Mouse (Mus musculus): ENCODE results near the gene Pbp2. TPM values are rescaled to one million over a fixed set of nuclear protein-coding genes. Genes with fewer than 3 reads are reported as not detected.

Pbp2 gene
- total RNA-seq, 1 experiment, result 0.31 TPM

- Histone ChIP-seq H3K9me3 (ENCODE audit: control insufficient read depth, insufficient read depth, low read depth, low read length) (no peaks in the 10 kb centered on the region), H3K4me3 (ENCODE audit: insufficient read depth in 1 of 2, low read depth in 1 of 2, low read length in 2 of 2, poor library complexity in 1 of 2, severe bottlenecking in 1 of 2) (peak overlapping the region; percentile 18 to 23; a peak in 2 of 4 replicates), H3K9ac (ENCODE audit: insufficient read depth, low read depth, low read length, poor library complexity, severe bottlenecking) (no peak overlapping the region), H3K4me1 (ENCODE audit: control insufficient read depth in 2 of 2, insufficient read depth in 2 of 2, low read length in 2 of 2, poor library complexity in 1 of 2) (peaks cover 0 to 11% of the 10 kb centered on the region in 2 experiments; a peak in 1 of 4 replicates), H3K36me3 (ENCODE audit: control insufficient read depth, insufficient read depth, low read length, poor library complexity, severe bottlenecking) (no peaks in the 10 kb centered on the region), H3K27ac (ENCODE audit: insufficient read depth, low read depth, low read length, poor library complexity, severe bottlenecking) (no peak overlapping the region)
- TF ChIP-seq ZC3H11A (IDR thresholded peaks at IDR 0.05; ENCODE audit: borderline replicate concordance, low read depth, low read length), result no peak
- TF ChIP-seq MAFK (IDR thresholded peaks at IDR 0.05; ENCODE audit: insufficient read depth, low read depth, low read length), result no peak
- no peak for TF ChIP-seq HCFC1 (IDR thresholded peaks at IDR 0.05; ENCODE audit: borderline replicate concordance, insufficient read depth, low read length)
- TF ChIP-seq CHD2 (IDR thresholded peaks at IDR 0.05; ENCODE audit: low read depth, low read length), result no peak
- no peak for TF ChIP-seq ZNF384 (IDR thresholded peaks at IDR 0.05; ENCODE audit: low read depth, low read length)
- no peak for DNase-seq (ENCODE audit: low read depth, low spot score)
- in situ Hi-C loops (cut with MboI; ENCODE audit: low sequenced_read_pairs in 2 of 2, unreplicated experiment in 2 of 2), result no loop called here
Measured at GRCm38 (mm10) chr6:135332737-135333281, 22.6 kb upstream of the Pbp2 start.

GRCm38 (mm10) chr6:135331916-135332315, 21.7 kb upstream of the Pbp2 start:
- Histone ChIP-seq H3K4me1 (ENCODE audit: control insufficient read depth in 2 of 2, insufficient read depth in 2 of 2, low read length in 2 of 2, poor library complexity in 1 of 2) (peaks cover 0 to 11% of the 10 kb centered on the region in 2 experiments; a peak in 1 of 4 replicates), H3K4me3 (ENCODE audit: insufficient read depth in 1 of 2, low read depth in 1 of 2, low read length in 2 of 2, poor library complexity in 1 of 2, severe bottlenecking in 1 of 2) (no peak overlapping the region), H3K36me3 (ENCODE audit: control insufficient read depth, insufficient read depth, low read length, poor library complexity, severe bottlenecking) (no peaks in the 10 kb centered on the region), H3K9ac (ENCODE audit: insufficient read depth, low read depth, low read length, poor library complexity, severe bottlenecking) (no peak overlapping the region), H3K9me3 (ENCODE audit: control insufficient read depth, insufficient read depth, low read depth, low read length) (no peaks in the 10 kb centered on the region), H3K27ac (ENCODE audit: insufficient read depth, low read depth, low read length, poor library complexity, severe bottlenecking) (no peak overlapping the region)
- TF ChIP-seq HCFC1 (IDR thresholded peaks at IDR 0.05; ENCODE audit: borderline replicate concordance, insufficient read depth, low read length), result no peak
- no peak for TF ChIP-seq ZNF384 (IDR thresholded peaks at IDR 0.05; ENCODE audit: low read depth, low read length)
- no peak for TF ChIP-seq ZC3H11A (IDR thresholded peaks at IDR 0.05; ENCODE audit: borderline replicate concordance, low read depth, low read length)
- TF ChIP-seq MAFK (IDR thresholded peaks at IDR 0.05; ENCODE audit: insufficient read depth, low read depth, low read length), result no peak
- no peak for TF ChIP-seq CHD2 (IDR thresholded peaks at IDR 0.05; ENCODE audit: low read depth, low read length)
- no peak for DNase-seq (ENCODE audit: low read depth, low spot score)
- in situ Hi-C loops (cut with MboI; ENCODE audit: low sequenced_read_pairs in 2 of 2, unreplicated experiment in 2 of 2), result no loop called here

GRCm38 (mm10) chr6:135326847-135327246, 16.6 kb upstream of the Pbp2 start:
- DNase-seq (ENCODE audit: low read depth, low spot score), result no peak
- Histone ChIP-seq H3K9ac (ENCODE audit: insufficient read depth, low read depth, low read length, poor library complexity, severe bottlenecking) (no peak overlapping the region), H3K36me3 (ENCODE audit: control insufficient read depth, insufficient read depth, low read length, poor library complexity, severe bottlenecking) (no peaks in the 10 kb centered on the region), H3K4me3 (ENCODE audit: insufficient read depth in 1 of 2, low read depth in 1 of 2, low read length in 2 of 2, poor library complexity in 1 of 2, severe bottlenecking in 1 of 2) (no peak overlapping the region), H3K27ac (ENCODE audit: insufficient read depth, low read depth, low read length, poor library complexity, severe bottlenecking) (no peak overlapping the region), H3K4me1 (ENCODE audit: control insufficient read depth in 2 of 2, insufficient read depth in 2 of 2, low read length in 2 of 2, poor library complexity in 1 of 2) (peaks cover 8 to 10% of the 10 kb centered on the region in 2 experiments), H3K9me3 (ENCODE audit: control insufficient read depth, insufficient read depth, low read depth, low read length) (no peaks in the 10 kb centered on the region)
- in situ Hi-C loops (cut with MboI; ENCODE audit: low sequenced_read_pairs in 2 of 2, unreplicated experiment in 2 of 2), result no loop called here
- TF ChIP-seq MAFK (IDR thresholded peaks at IDR 0.05; ENCODE audit: insufficient read depth, low read depth, low read length) (no peak), CHD2 (IDR thresholded peaks at IDR 0.05; ENCODE audit: low read depth, low read length) (no peak), ZC3H11A (IDR thresholded peaks at IDR 0.05; ENCODE audit: borderline replicate concordance, low read depth, low read length) (no peak), HCFC1 (IDR thresholded peaks at IDR 0.05; ENCODE audit: borderline replicate concordance, insufficient read depth, low read length) (no peak), ZNF384 (IDR thresholded peaks at IDR 0.05; ENCODE audit: low read depth, low read length) (no peak)

- in situ Hi-C loops (cut with MboI; ENCODE audit: low sequenced_read_pairs in 2 of 2, unreplicated experiment in 2 of 2), result no loop called here
- TF ChIP-seq CHD2 (IDR thresholded peaks at IDR 0.05; ENCODE audit: low read depth, low read length) (no peak), HCFC1 (IDR thresholded peaks at IDR 0.05; ENCODE audit: borderline replicate concordance, insufficient read depth, low read length) (no peak), ZNF384 (IDR thresholded peaks at IDR 0.05; ENCODE audit: low read depth, low read length) (no peak), MAFK (IDR thresholded peaks at IDR 0.05; ENCODE audit: insufficient read depth, low read depth, low read length) (no peak), ZC3H11A (IDR thresholded peaks at IDR 0.05; ENCODE audit: borderline replicate concordance, low read depth, low read length) (no peak)
- no peak for DNase-seq (ENCODE audit: low read depth, low spot score)
- no peak overlapping the region for H3K4me3 ChIP-seq (ENCODE audit: insufficient read depth in 1 of 2, low read depth in 1 of 2, low read length in 2 of 2, poor library complexity in 1 of 2, severe bottlenecking in 1 of 2)
- no peaks in the 10 kb centered on the region for H3K36me3 ChIP-seq (ENCODE audit: control insufficient read depth, insufficient read depth, low read length, poor library complexity, severe bottlenecking)
- H3K27ac ChIP-seq (ENCODE audit: insufficient read depth, low read depth, low read length, poor library complexity, severe bottlenecking), result no peak overlapping the region
- H3K9ac ChIP-seq (ENCODE audit: insufficient read depth, low read depth, low read length, poor library complexity, severe bottlenecking), result no peak overlapping the region
- peaks cover 8 to 10% of the 10 kb centered on the region in 2 experiments for H3K4me1 ChIP-seq (ENCODE audit: control insufficient read depth in 2 of 2, insufficient read depth in 2 of 2, low read length in 2 of 2, poor library complexity in 1 of 2)
- H3K9me3 ChIP-seq (ENCODE audit: control insufficient read depth, insufficient read depth, low read depth, low read length), result no peaks in the 10 kb centered on the region
Measured at GRCm38 (mm10) chr6:135324686-135325300, 14.6 kb upstream of the Pbp2 start.
